Mouse (Mus musculus) spleen, adult 2 months (tissue): Measurements from ENCODE around the gene Scube1.

Experiments used
- CTCF ChIP-seq: fragments of 200-500 bp; IDR thresholded peaks from 2 replicates; pipeline ENCODE4 v1.5.1; 2011; ENCODE audit warnings: mild to moderate bottlenecking, inconsistent platforms; ENCODE audit not compliant: insufficient read depth, insufficient read length, insufficient replicate concordance; ENCODE audit errors: extremely low read depth
- POLR2A ChIP-seq: fragments of 200-500 bp; IDR thresholded peaks from 2 replicates; pipeline ENCODE4 v1.6.1; 2011; ENCODE audit warnings: low read depth, low read length, inconsistent platforms

GRCm38 (mm10) chr15:83606700-83607099 lies 118.1 kb downstream of the Scube1 start:
- TF ChIP-seq POLR2A: no peak
- no peak for TF ChIP-seq CTCF
